Mouse (Mus musculus) spleen, adult 2 months (tissue): ENCODE measurements around the gene Lsm7.

ENCODE experiments used
- CTCF ChIP-seq: fragments of 200-500 bp; IDR thresholded peaks from 2 replicates; pipeline ENCODE4 v1.5.1; 2011; ENCODE audit warnings: mild to moderate bottlenecking, inconsistent platforms; ENCODE audit not compliant: insufficient read depth, insufficient read length, insufficient replicate concordance; ENCODE audit errors: extremely low read depth
- POLR2A ChIP-seq: fragments of 200-500 bp; IDR thresholded peaks from 2 replicates; pipeline ENCODE4 v1.6.1; 2011; ENCODE audit warnings: low read depth, low read length, inconsistent platforms

- TF ChIP-seq CTCF (no peak), POLR2A (peak; percentile 38; the same call in 1 of the 2 replicates)
Measured at GRCm38 (mm10) chr10:80900318-80901247, 45.6 kb upstream of the Lsm7 start, which contains the start of gene Timm13.
